Mouse (Mus musculus): ENCODE measurements around the gene Pex11b.

The Pex11b gene

DNA sequence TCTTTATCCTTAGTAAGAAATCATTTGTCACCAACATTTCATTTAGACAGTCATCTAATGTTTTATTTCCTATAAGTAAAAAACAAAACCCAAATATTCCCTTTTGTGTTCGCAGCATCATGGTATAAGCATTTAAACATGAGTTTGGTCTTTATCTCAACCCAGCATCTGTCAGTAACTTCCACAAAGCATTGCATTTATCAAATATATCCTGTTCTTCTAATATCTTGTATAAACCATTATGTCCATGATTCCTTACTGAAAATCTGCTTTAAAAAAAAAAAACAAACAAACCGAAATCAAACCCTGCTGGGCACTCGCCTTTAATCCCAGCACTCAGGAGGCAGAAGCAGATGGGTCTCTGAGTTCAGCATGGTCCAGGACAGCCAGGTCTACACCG, 28.6 kb upstream of the Pex11b start:
- CTCF ChIA-PET, result no interaction called here

DNA sequence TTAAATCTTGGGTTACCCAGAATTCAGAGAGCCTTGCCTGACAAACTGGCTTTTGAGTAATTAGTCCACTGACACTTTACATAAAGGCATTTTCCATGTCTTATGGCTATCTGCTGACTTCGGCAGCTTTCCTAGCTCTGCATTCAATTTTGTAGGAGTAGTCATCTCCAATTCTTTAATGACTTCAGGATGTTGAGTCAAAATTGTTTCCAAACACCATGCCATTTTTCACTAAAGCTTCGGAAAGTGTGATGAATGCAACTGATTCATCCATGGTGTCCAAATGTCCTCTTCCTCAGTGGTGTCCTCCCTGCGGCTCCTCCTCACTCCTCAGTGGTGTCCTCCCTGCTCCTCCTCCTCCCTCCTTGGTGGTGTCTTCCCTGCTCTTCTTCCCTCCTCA, 17.2 kb upstream of the Pex11b start:
- CTCF ChIA-PET, result no interaction called here

- CTCF ChIA-PET, result no interaction called here
Measured at GRCm38 (mm10) chr3:96623201-96623600, 12.0 kb upstream of the Pex11b start.

GRCm38 (mm10) chr3:96629729-96630600, 5.2 kb upstream of the Pex11b start, which contains the start of gene Rbm8a:
TSS of gene Rbm8a (plus strand) at chr3:96629933.
- CTCF ChIA-PET, result interaction anchor here (0.7 to 1.0 kb wide), 3 partner anchors 33 to 71 kb away, joined by 3 read pairs; no protein-coding TSS in a partner anchor

- CTCF ChIA-PET, result interaction anchor here (0.7 kb wide), 1 partner anchor 73 kb away, joined by 14 read pairs; no protein-coding TSS in a partner anchor
Measured at GRCm38 (mm10) chr3:96632058-96632457, 3.1 kb upstream of the Pex11b start.

DNA sequence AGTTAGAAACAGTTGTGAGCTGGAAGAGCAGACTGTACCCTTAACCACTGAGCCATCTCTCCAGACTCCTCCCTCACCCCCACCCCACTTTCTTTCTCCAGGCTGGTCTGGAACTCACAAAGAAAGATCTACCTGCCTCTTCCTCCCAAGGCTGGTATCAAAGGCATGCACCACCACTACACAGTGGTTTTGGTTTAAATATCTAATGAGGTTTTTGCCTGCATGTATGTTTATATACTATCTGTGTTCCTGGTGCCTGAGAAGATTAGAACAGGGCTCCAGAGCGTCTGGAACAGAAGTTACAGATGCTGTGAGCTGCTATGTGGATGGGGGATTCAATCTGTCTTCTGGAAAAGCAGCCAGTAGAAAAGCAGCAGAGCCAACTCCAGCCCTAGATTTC, 1.2 kb upstream of the Pex11b start:
- CTCF ChIA-PET, result interaction anchor here (0.6 kb wide), 1 partner anchor 109 kb away, joined by 3 read pairs; the partner anchor contains the start of gene Hfe2

DNA sequence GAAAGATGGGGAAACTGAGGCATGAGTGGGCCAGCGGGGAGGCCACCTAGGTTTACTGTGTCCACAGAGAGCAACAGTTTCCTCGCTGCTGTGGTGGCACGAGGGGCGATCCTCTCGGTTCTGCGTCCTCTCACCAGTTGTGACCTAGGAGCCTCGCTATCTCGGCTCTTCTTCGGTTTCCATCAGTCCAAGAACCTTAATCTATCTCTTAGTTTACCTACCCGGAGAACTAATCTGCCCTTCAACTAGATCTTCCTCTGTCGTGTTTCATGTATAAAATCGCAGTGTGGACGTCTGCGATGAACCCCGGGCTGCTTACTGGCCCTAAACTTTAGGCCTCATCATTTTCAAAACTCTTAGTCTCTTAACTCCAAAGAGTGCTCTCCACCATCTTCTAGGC, 730 bp downstream of the Pex11b start:
- CTCF ChIA-PET, result interaction anchor here (0.7 kb wide), 1 partner anchor 728 kb away, joined by 3 read pairs; no protein-coding TSS in a partner anchor

DNA sequence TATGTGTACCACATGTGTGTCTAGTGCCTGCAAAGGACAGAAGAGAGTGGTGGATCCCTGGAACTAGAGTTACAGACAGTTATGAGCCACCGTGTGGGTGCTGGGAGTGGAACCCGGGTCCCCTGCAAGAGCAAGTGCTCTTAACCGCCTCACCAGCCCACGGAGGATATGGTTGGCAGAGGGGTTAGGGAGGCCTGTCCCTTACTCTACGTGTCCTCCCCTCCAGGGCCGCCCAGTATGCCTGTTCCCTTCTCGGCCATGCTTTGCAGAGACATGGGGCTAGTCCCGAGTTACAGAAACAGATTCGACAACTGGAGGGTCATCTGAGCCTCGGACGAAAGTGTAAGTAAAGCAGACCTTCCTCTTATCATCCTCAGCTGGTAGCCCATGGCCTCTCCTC, 1.3 kb downstream of the Pex11b start:
- CTCF ChIA-PET, result no interaction called here

DNA sequence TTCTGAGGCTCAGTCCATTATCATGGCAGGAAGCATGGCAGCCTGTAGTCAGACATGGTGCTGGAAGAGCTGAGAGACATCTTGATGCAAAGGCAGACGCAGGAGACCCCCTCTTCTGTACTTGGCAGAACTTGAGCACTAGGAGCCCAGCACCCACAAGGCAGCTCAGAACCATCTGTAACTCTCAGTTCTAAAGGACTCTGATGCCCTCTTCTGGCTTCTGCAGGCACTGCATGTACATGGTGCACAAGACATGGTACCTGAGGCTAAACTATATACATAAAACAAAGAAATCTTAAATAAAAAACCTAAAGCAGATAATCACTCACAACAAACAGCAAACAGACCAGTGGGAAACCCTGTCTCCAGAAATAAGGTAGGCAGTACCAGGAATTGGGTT, 4.0 kb downstream of the Pex11b start:
- CTCF ChIA-PET, result interaction anchor here (1.4 kb wide), 1 partner anchor 94 kb away, joined by 7 read pairs; no protein-coding TSS in a partner anchor

DNA sequence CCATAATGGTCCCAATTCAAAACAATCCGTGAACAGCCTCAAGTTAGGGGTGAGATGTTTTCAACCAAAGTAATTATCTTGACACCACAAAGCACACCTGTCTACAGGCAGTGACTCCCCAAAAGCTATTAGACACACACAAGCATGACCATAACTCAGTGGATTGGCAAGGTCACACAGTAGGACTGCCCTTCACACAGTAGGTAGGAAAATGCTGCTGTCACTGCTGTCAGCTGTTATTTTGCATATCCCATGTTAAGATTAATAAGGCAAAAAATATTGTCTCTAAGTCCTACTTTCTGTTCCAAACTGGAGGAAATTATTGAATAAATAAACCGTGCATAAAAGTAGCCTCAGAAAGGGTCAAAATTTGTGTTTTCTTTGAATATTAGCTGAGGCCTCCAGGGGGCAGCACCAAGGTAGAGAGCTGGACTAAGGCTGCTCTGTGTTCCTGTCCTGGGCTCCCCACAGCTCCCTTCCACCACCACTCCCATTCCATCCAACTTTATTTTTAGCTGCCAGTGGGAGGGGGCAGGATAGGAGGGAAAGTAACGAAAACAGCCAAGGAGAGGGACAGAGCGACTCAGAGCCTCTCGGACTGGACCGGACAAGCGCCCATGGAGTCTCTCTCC, 10.0 kb downstream of the Pex11b start, which contains the start of gene Itga10:
Gene Itga10, plus strand, starts transcription at position 567 of the 632 bp plus-strand sequence.
- CTCF ChIA-PET, result interaction anchor here (0.5 to 0.6 kb wide), 2 partner anchors 16 to 27 kb away, joined by 3 read pairs; no protein-coding TSS in a partner anchor

GRCm38 (mm10) chr3:96647365-96647764, 12.2 kb downstream of the Pex11b start:
- CTCF ChIA-PET, result interaction anchor here (0.6 kb wide), 1 partner anchor 686 kb away, joined by 3 read pairs; no protein-coding TSS in a partner anchor

DNA sequence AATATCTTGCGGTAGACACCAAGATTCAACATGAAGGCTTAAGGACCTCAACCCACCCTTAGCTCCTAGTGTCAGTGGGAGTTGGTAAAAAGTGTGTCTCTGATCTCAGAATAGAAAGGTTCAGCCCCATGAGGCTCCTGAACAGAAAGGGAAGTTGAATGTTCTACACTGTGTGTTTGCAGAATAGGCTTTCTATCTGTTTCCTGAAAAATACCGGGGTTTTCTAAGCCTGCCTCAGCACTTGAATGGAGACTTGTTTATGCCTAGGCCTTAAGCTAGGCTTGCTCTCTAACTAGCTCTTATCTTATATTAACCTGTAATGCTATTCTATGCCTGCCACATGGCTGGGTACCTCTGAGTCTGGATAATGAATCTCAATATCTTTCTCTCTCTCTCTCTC, 25.7 kb downstream of the Pex11b start:
- CTCF ChIA-PET, result interaction anchor here (0.7 kb wide), 1 partner anchor 16 kb away, joined by 3 read pairs; no protein-coding TSS in a partner anchor

DNA sequence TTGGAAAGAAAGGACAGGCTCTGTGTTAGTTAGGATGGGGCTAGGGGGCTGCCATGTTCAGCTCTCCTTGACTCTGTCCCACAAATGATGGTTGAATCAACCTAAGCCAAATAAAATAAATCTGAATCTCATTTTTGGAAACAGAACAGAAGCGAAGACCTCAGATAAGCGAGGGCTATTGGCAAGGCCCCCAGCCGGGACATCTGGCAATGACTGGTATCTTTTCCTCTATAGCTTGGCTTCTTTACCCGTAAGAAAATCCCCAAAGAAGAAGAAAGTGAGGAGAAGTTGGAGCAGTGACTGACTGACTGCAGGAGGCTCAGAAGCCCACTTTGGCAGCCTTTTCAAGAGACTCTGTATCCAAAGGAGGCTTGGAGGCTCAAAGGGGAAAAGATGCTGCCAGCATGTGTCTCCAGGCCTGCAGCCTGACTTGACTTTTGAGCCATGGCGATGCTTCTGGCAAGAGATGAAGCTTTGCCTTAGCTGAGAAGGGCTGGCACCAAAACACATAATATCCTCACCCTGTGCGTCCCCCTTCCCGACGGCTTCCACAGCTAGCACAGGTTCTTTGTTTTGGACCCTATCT, 27.6 kb downstream of the Pex11b start:
- CTCF ChIA-PET, result interaction anchor here (0.8 kb wide), 1 partner anchor 33 kb away, joined by 3 read pairs; the partner anchor contains the start of gene Rbm8a

- CTCF ChIA-PET, result interaction anchor here (0.8 kb wide), 1 partner anchor 34 kb away, joined by 3 read pairs; the partner anchor contains the start of gene Rbm8a
Measured at GRCm38 (mm10) chr3:96663432-96664239, 28.5 kb downstream of the Pex11b start.

- CTCF ChIA-PET, result interaction anchor here (0.6 to 0.7 kb wide), 2 partner anchors 11 to 61 kb away, joined by 4 to 6 read pairs; partner anchors contain the start of genes Polr3c and Rnf115
Measured at GRCm38 (mm10) chr3:96665732-96666363, 30.7 kb downstream of the Pex11b start.

DNA sequence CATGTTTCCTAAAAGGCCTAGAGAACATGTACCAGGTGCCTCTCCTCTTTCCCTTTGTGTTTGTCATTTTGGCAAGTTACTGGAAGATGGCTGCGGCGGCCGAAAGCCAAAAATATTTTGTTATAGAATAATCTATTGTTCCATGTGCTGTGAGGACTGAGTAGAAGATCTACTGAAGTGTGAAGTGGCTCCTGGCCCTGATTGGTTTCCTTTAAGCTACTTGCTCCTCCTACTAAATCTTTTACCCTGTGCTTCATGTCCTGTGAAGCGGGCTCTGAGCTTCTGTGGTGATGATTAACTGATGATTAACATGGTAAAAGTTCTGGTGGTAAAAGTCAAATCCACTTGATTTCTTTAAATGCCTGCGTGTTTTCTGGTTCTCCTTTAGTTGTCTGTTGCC, 31.7 kb downstream of the Pex11b start:
- CTCF ChIA-PET, result no interaction called here

DNA sequence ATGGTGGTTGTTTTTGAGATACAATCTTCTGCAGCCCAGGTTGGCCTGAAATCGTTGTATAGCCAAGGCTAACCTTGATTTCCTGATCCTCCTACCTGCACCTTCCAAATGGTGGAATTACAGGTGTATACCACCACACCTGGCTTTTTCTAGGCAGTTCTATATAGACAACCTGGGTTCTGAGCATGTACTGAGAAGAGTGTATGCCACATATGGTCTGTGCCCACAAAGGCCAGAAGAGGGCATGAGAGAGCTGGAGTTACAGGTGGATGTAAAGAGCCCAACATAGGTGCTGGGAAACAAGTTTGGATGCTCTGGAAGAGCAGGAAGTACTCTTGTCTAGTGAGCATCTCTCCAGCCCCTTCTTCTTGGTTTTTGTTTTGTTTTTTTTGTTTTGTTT, 32.1 kb downstream of the Pex11b start:
- CTCF ChIA-PET, result interaction anchor here (0.7 kb wide), 1 partner anchor 32 kb away, joined by 4 read pairs; no protein-coding TSS in a partner anchor

DNA sequence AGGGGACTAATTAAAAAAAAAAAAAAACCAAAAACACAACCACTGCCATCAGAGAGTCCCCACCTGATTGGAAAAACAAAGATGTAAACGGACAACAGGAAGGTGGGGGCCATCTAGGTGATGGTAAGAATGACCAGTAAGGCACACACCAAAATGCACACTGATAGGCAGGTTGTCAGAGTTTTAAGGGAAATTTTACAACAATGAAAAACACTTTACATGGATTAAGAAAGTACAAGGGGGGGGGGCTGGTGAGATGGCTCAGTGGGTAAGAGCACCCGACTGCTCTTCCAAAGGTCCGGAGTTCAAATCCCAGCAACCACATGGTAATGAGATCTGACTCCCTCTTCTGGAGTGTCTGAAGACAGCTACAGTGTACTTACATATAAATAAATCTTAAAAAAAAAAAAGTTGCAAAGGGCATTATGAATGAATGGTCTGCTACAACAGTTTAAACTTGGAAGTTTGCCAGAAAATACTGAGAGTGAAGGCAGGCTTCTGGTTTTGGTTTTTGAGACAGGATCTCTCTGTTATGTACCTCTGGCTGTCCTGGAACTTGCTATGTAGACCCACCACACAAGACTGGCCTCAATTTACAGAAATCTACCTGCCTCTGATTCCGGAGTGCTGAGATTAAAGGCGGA, 33.4 kb downstream of the Pex11b start:
- CTCF ChIA-PET, result no interaction called here

DNA sequence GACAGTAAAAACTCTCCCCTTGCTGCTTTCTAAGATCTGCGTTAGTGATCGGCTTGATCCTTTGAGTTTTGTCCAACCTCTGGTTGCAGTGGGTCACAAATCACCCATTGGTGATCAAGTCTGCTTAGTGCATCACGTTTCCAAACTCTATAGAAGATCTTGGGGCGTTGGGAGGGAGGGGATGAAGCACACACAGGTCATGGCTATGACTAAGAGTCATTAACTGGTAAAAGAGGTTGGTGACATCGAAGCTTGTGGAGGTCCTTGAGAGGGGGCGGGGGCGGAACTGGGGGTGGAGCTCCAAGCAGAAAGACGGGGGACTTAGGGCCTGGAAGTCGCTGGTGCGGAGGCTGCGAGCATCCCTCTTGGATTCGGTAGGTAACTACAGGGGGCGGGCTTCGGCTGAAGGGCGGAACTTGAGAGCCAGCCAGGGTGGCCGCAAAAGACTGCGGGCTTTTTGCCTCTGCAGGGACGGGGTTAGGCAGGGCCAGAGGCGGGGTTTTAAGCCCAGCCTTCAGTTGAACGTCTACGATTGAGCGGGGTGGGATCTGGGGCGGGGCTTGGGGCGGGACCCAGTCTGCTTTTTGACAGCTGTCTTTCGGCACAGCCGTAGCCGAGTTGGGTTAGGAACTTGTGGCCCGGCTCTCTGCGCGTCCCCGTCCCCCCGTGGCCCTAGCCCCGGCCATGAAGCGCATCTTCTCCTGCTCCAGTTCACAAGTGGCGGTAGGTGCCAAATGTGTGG, 34.7 kb downstream of the Pex11b start, which contains the start of gene Ankrd35:
Gene Ankrd35, plus strand, starts transcription at position 405 of the 742 bp plus-strand sequence.
- CTCF ChIA-PET, result interaction anchor here (0.6 kb wide), 1 partner anchor 1990 kb away, joined by 3 read pairs; no protein-coding TSS in a partner anchor
